Mouse (Mus musculus) adrenal gland, postnatal 14 days (tissue): Measurements from ENCODE around the gene Ppm1k. TPM values are rescaled to one million over a fixed set of nuclear protein-coding genes. Genes with fewer than 3 reads are reported as not detected.
"Not testable (repeated sequence)": the region's sequence is repeated elsewhere in the genome, so short reads cannot be mapped to it uniquely, and the experiment has no call there.

Source experiments
- DNase-seq: peaks from one replicate; pipeline ENCODE4 v3.0.0; 2021; ENCODE audit warnings: mixed read lengths
- total RNA-seq: library from RNA; stranded (reverse); gene quantifications from 2 replicates; pipeline ENCODE4 v1.2.3, GENCODE M21; 2021

Gene Ppm1k
- total RNA-seq, 1 experiment from 2014 or later = 44.9 TPM

DNA sequence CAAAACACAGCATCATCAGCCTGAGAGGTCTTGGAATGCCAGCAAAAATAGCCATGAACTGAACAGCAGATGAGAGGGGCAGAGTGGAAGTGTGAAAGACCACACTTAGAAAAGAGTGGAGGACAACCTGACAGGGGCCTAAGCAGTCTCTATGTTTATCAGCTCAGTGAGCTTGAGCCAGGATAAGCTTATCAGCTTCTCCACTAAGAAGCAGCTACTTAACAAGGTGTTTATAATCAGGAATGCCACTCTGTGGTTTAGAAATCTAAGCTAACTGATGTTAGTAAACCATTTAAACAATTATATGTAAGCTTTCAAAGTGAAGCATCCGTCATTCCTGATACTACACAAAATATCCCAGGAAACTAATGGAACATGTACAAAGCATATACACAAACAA lies 3.2 kb downstream of the Ppm1k start:
- no peak for DNase-seq

GRCm38 (mm10) chr6:57531441-57531840 lies 3.8 kb downstream of the Ppm1k start:
- peak; percentile 32 for DNase-seq

GRCm38 (mm10) chr6:57531011-57531410 lies 4.3 kb downstream of the Ppm1k start:
- DNase-seq = peak; percentile 12

GRCm38 (mm10) chr6:57529336-57529845 lies 5.9 kb downstream of the Ppm1k start:
- no peak for DNase-seq

DNA sequence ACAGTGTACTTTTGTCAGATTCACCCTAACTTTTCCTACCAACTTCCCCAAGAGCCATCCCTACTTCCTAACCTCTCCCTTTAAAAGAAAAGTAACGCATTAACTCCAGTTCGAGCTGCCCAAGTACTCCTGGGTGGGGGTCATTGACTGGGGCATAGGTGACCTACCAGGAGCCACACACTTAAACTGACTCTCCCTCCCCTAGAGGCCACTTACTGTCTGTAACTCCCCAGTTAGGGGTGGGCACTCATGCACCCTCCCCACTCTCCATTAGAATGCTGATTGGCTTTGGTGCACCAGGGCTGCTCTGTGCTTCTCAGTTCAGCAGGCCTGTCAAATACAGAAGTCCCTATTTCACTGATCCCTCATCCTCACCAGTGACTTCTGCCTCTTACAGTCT lies 8.3 kb downstream of the Ppm1k start:
- DNase-seq = no peak

DNA sequence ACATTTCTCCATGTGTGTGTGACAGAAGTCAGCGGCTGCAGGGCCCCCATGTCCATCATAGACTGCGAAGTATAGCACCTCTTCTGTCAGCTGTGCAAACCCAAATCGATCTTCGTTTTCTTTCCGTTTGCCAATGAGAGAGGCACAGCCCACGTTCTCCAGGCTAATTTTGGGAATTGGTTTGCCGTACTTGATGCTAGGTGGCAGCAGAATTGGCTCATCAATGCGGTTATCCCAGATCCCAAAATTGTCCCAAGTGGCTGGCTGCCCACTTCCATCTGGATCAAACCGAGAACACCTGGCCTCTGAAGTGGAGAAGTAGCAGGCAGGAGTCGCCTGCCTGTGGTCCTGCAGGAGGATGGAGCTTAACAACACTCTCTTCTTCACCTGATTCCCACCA lies 10.5 kb downstream of the Ppm1k start:
- no peak for DNase-seq

DNA sequence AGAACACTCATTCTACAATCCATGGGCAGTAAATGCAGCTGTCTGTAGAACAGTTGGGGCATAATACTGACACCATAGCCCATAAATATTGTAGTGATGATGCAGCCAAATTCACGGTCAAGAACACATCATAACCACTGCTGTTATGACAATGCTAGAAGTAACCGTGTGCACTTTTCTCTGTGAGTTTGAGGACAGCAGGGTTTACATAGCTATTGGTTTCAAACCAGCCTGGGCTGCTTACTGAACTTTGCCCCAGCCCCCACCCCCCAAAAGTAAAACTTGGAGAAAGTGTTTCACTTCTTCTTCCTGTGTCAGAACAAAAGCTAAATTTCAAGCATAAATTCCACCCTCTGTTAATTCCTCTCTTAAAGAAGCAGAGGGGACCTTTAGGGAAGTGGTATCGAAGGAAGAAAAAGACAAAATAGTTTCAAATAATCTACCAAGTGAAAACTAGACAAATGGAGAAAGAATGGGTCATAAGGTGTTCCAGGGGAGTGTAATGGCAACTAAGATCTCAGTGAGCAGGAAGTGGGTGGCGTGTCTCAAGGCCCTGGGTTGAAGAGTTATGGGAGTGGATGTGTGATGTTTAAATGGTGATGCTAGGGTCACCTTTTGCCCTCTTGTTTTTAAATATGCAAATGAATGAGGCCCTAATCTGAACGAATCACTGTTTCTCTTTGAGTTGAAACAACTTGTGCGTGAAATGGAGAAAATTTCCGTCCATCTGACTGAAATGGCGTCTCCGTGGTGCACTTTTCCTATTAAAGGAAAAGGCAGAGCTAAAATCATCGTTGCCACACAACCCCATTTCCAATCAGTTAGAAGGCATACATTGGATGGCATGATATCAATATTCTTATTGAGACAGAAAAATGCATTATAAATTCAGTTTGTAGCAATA lies 14.3 kb downstream of the Ppm1k start:
- no peak for DNase-seq

DNA sequence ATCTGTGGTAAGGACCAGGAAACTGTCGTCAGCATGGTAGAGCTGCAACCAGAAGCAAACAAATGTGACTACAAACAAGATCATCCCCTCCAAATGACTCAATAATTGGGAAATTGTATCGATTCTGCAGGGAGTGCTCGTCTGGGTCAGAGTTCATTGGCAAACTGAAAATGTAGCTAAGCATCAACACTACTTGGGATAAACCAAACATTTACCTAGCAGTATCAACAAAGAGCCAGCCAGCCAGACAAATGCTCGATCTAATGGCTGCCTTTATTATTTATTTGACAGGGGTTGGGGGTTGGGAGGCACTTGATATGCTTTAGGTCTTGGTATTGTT lies 21.3 kb downstream of the Ppm1k start:
- no peak for DNase-seq

DNA sequence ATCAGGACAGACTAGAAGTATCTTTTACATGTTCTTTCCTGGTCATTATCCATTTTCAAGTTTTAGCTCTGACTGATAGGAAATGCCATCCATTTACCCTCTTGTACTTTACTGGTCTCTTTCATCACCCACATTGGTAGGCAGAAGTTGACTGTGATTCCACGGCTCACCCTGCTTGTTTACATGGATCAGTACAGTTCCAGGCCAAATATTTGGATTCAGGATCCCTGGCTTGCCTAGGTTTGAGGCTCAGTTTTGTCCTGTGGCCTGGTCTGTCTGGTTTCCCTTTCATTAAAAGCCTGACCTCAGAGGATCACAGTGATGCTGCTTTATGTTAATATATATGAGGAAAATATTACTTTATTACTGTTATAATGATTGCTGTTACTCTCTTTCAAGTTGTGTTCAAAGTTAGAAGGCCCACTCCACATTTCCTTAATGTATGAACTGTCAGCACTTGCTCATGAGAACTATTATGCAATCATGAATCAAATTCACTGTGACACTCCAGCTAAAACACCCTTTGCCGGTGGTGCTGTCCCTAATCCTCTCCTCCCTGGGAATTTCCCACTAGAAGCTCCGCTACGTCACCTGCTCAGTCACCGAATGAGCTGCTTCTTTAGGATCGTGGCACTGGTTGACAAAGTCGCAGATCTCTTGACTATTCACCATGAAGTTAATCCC lies 21.8 kb downstream of the Ppm1k start:
- DNase-seq = no peak

- no peak for DNase-seq
These were observed 23.4 kb downstream of the Ppm1k start for GRCm38 (mm10) chr6:57511899-57512298.

- no peak for DNase-seq
These were observed 31.4 kb downstream of the Ppm1k start for GRCm38 (mm10) chr6:57503662-57504379.

DNA sequence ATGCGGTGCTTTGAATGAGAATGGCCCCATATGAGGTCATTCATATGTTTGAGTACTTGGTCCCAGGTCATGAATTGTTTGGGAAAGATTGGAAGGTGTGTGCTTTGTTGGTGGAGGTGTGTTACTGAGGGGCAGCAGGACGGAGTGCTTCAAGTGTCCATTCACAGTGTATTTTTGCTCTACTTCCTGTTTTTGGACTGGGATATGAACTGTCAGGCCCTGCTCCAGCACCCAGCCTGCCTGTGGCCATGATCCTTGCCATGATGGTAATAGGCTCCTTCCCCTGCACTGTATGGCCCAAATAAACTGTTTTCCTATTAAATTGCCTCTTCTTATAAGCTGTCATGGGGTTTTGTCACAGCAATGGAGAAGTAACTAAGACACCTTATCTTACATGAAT lies 36.1 kb downstream of the Ppm1k start:
- no peak for DNase-seq

GRCm38 (mm10) chr6:57468161-57468560 lies 67.1 kb downstream of the Ppm1k start:
- DNase-seq = not testable (repeated sequence)

Other genes starting within 250 kb of the Ppm1k start
- gene Vmn1r16, start 206.0 kb downstream of the Ppm1k start, total RNA-seq = not detected in 2 replicates
- not detected in 2 replicates for gene Vmn1r17, start 171.7 kb downstream of the Ppm1k start, total RNA-seq
- gene Vmn1r18, start 139.7 kb downstream of the Ppm1k start, total RNA-seq = not detected in 2 replicates
- not detected in 2 replicates for gene Vmn1r19, start 131.7 kb downstream of the Ppm1k start, total RNA-seq
- not detected in 2 replicates for gene Vmn1r20, start 106.5 kb downstream of the Ppm1k start, total RNA-seq
- 13.2 and 14.7 TPM in 2 replicates for gene Herc6, start 45.5 kb upstream of the Ppm1k start, total RNA-seq
- gene Pyurf, start 156.6 kb upstream of the Ppm1k start, total RNA-seq = 22.5 and 23.7 TPM in 2 replicates
- gene Lancl2, start 167.1 kb upstream of the Ppm1k start, total RNA-seq = 20.7 and 21.0 TPM in 2 replicates